Mouse (Mus musculus) neutrophil, adult 5-6 weeks (primary cell): ENCODE results near the gene Atp6v1fnb. TPM values are rescaled to one million over a fixed set of nuclear protein-coding genes. Genes with fewer than 3 reads are reported as not detected.

Experiments
- ATAC-seq: fragments of 151-379, 151-347 bp; 2 replicates; pipeline ENCODE4 v1.8.0; 2017; ENCODE audit warnings: mild to moderate bottlenecking, moderate TSS enrichment; ENCODE audit not compliant: insufficient number of reproducible peaks, poor library complexity, low FRiP score, severe bottlenecking; ENCODE audit errors: extremely low read depth
- total RNA-seq: library from RNA; stranded (forward); fragments of 200-1000 nt; gene quantifications from 2 replicates; pipeline ENCODE4 v1.2.3, GENCODE M21; 2017

Gene Atp6v1fnb
- total RNA-seq, 1 experiment from 2014 or later = 5.1 TPM

GRCm38 (mm10) chr6:29450667-29451066 lies 20.6 kb upstream of the Atp6v1fnb start:
- ATAC-seq = no peak

DNA sequence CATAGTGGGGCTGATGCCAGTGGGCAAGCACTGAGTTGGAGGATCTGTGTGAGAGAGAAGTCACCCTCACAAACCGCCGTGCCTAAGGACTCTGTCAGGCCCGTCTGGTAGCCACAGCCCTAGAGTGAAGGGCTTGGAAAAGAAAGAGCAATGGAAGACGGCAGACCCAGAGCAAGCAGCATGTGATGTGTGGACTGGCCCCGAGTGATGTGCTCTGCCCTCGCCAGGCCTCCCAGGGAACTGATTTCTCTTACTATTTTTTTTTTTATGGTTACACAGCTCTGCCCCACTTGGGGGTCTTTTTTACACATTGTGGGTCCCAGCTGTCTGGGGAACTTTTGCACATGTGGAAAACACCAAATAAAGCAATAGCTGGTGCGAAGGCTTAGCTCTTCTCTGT lies 9.7 kb upstream of the Atp6v1fnb start:
- ATAC-seq = no peak

- ATAC-seq = no peak
Measured at GRCm38 (mm10) chr6:29463388-29463787, 7.8 kb upstream of the Atp6v1fnb start.

GRCm38 (mm10) chr6:29467583-29468354 lies 3.5 kb upstream of the Atp6v1fnb start, which contains the start of gene Atp6v1f:
Gene Atp6v1f, plus strand, starts transcription at chr6:29467718.
- peak; percentile 88 for ATAC-seq

- ATAC-seq = no peak
Measured at GRCm38 (mm10) chr6:29468851-29469250, 2.4 kb upstream of the Atp6v1fnb start.

DNA sequence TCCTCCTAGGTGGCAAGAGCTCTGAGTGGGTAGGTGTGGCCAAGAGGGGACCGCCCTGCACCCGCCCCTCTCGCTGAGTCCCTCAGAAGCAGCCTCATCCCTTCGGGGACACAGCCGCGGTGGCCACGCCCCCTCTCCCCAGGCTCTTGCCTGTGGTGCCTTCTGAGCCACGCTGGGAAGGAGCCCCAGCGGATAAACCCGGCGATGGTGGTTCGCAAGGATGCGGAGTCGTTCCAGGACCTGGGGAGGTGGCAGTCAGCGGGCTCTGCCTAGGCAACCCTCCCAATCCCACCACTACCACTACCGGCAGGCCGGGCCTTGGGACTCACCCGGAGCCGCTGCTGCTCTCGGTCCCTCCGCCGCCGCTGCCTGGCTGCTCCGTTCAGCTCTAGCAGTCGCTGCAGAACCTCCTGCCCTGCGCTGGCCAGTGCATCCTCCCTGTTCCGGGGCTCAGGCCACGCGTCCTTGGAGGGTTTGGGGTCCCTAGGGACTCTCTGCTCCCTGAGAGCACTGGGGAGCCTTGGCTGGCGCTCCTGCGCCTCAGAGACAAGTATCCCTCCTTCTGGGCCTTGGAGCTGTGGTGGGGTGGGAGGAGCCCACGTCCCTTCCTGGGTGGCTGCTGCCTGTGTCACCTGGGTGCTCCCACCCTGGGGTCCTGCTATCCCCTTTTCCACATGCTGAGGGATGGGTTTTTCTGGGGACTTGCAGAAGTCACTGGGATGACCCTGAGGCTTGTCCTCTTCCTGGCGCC lies 2.9 kb downstream of the Atp6v1fnb start:
- peak; percentile 65 for ATAC-seq

GRCm38 (mm10) chr6:29474736-29475135 lies 3.5 kb downstream of the Atp6v1fnb start:
- ATAC-seq = no peak

- no peak for ATAC-seq
Measured at GRCm38 (mm10) chr6:29482691-29483090, 11.5 kb downstream of the Atp6v1fnb start.

DNA sequence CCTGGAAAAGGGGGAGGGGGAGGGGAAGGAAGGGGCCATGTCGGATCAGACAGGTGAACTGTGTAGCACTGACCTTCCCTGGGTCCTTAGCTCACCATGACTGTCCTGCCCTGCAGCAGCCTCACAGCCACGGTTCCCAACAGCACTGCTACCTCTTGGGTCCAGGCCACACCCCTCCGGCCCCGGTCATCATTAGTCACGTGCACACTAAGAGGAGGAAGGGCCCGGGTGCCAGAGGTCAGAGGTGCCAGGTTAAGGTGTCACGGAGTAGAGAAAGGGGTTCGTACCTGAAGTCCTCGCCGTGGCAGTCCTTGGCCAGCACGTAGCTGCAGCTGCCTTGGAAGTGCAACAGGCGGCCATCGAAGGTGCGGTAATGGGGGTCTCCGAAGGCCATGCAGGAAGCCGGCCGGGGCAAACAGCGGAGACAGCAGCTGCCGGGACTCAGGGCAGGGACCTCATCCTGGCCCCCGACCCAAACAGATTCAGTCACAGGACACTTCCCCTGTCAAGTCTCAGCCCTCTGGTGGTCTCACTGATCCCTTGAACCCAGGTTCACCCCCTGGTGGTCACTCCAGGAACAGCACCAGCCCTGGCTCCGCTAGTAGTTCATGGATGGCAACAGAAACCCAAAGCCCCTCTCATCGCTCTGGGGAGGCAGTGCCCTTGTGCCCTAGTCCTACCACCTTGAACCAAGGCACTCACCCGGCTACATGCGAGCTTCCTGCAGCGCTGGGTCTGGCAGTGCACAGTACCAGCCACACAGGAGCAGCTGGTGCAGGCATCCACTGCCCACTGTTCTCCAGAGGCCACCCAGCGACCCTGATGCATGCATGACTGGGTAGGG lies 13.7 kb downstream of the Atp6v1fnb start:
- ATAC-seq = peak; percentile 42; the same call in 1 of the 2 replicates

DNA sequence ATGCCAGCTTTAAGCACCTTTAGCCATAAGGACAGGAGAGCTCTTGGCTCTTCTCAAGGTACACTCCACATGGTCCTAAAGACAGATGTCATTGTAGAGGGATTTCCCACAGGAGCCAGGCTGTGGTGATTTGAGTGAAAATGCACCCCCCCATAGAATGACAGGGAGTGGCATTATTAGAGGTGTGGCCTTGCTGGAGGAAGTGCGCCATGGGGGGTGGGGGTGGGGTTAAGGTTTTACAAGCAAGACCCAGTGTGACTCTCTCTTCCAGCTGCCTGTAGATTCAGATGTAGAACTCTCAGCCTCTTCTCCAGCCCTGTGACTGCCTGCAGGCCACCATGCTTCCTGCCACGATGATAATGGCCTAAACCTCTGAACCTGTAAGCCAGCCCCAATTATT lies 14.7 kb downstream of the Atp6v1fnb start:
- ATAC-seq = no peak

GRCm38 (mm10) chr6:29494101-29494500 lies 22.9 kb downstream of the Atp6v1fnb start:
- ATAC-seq = no peak

GRCm38 (mm10) chr6:29496270-29496669 lies 25.0 kb downstream of the Atp6v1fnb start:
- no peak for ATAC-seq

GRCm38 (mm10) chr6:29497791-29498190 lies 26.6 kb downstream of the Atp6v1fnb start:
- ATAC-seq = no peak

GRCm38 (mm10) chr6:29500177-29500576 lies 28.9 kb downstream of the Atp6v1fnb start:
- ATAC-seq = no peak

- ATAC-seq = no peak
Measured at GRCm38 (mm10) chr6:29500810-29501209, 29.6 kb downstream of the Atp6v1fnb start.

- ATAC-seq = no peak
Measured at GRCm38 (mm10) chr6:29501599-29501998, 30.4 kb downstream of the Atp6v1fnb start.

- ATAC-seq = no peak
Measured at GRCm38 (mm10) chr6:29505493-29505892, 34.3 kb downstream of the Atp6v1fnb start.

- no peak for ATAC-seq
Measured at GRCm38 (mm10) chr6:29506834-29507233, 35.6 kb downstream of the Atp6v1fnb start.
